Mouse (Mus musculus) testis, adult 2 months (tissue): ENCODE results near the gene Frzb. TPM values are rescaled to one million over a fixed set of nuclear protein-coding genes. Genes with fewer than 3 reads are reported as not detected.

Experiments used
- H3K27ac ChIP-seq: fragments of 200-500 bp; 2 replicates; pipeline ENCODE4 v1.5.1; 2012; ENCODE audit warnings: low read depth, low read length; ENCODE audit not compliant: control insufficient read depth, insufficient read depth
- H3K27me3 ChIP-seq: fragments of 200-500 bp; 2 replicates; pipeline ENCODE4 v1.6.1; 2012; ENCODE audit warnings: mild to moderate bottlenecking, low read length, moderate library complexity; ENCODE audit not compliant: control insufficient read depth, insufficient read depth
- H3K36me3 ChIP-seq: fragments of 200-500 bp; 2 replicates; pipeline ENCODE4 v1.6.1; 2012; ENCODE audit warnings: mild to moderate bottlenecking, low read length; ENCODE audit not compliant: control insufficient read depth, insufficient read depth
- H3K4me1 ChIP-seq: fragments of 200-500 bp; 2 replicates; pipeline ENCODE4 v1.6.1; 2012; ENCODE audit warnings: low read length; ENCODE audit not compliant: control insufficient read depth, insufficient read depth
- H3K4me3 ChIP-seq: fragments of 200-500 bp; 2 replicates; pipeline ENCODE4 v1.5.1; 2012; ENCODE audit warnings: low read depth, mild to moderate bottlenecking, low read length, moderate library complexity, mixed read lengths; ENCODE audit not compliant: control insufficient read depth
- CTCF ChIP-seq: fragments of 200-500 bp; IDR thresholded peaks from 2 replicates; pipeline ENCODE4 v1.5.1; 2012; ENCODE audit warnings: low read depth, mild to moderate bottlenecking, inconsistent platforms, low read length, moderate library complexity; ENCODE audit not compliant: control insufficient read depth, insufficient read depth, insufficient replicate concordance
- POLR2A ChIP-seq: fragments of 200-500 bp; IDR thresholded peaks from 2 replicates; pipeline ENCODE4 v1.6.1; 2012; ENCODE audit warnings: low read depth, mild to moderate bottlenecking, inconsistent platforms, low read length, moderate library complexity; ENCODE audit not compliant: control insufficient read depth
- polyA plus RNA-seq: library from polyadenylated mRNA; depleted of rRNA; stranded (reverse); fragments of >200 nt; gene quantifications from 2 replicates; pipeline ENCODE4 v1.2.3, GENCODE M21; 2012

Gene Frzb
- polyA plus RNA-seq, 1 experiment: 4.0 TPM

DNA sequence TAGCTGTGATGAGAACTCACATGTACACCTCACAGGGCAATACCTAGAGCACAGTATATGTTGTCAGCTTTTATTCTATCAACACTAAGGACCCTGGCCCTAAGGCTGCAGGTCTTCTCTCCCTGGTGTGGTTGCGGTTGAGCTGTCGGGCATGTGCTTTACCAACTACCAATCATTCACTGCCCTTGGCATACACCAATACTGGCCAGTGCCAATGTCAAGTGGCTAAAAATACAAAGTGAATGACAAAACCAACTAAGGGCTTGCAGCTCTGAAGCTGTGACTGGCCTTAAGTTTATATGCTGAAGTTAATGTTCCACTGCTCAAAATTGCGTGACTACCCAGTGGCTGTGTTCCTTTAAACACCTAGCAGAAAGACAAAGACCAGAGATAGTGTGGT, 6.0 kb downstream of the Frzb start:
- Histone ChIP-seq H3K27ac (no peak overlapping the region), H3K4me3 (no peak overlapping the region), H3K27me3 (no peaks in the 10 kb centered on the region; the same call in 1 of the 2 replicates), H3K36me3 (no peaks in the 10 kb centered on the region), H3K4me1 (peaks cover 1% of the 10 kb centered on the region; the same call in 1 of the 2 replicates)
- TF ChIP-seq CTCF: no peak
- TF ChIP-seq POLR2A: no peak

- Histone ChIP-seq H3K27me3 (no peaks in the 10 kb centered on the region), H3K4me3 (no peak overlapping the region), H3K4me1 (no peaks in the 10 kb centered on the region), H3K27ac (no peak overlapping the region), H3K36me3 (no peaks in the 10 kb centered on the region)
- TF ChIP-seq POLR2A (no peak), CTCF (no peak)
Observed at GRCm38 (mm10) chr2:80438854-80439253, 8.6 kb downstream of the Frzb start.

- Histone ChIP-seq H3K27me3 (no peaks in the 10 kb centered on the region), H3K36me3 (no peaks in the 10 kb centered on the region), H3K4me3 (no peak overlapping the region), H3K4me1 (no peaks in the 10 kb centered on the region), H3K27ac (no peak overlapping the region)
- TF ChIP-seq CTCF: no peak
- no peak for TF ChIP-seq POLR2A
Observed at GRCm38 (mm10) chr2:80437401-80437800, 10.0 kb downstream of the Frzb start.

DNA sequence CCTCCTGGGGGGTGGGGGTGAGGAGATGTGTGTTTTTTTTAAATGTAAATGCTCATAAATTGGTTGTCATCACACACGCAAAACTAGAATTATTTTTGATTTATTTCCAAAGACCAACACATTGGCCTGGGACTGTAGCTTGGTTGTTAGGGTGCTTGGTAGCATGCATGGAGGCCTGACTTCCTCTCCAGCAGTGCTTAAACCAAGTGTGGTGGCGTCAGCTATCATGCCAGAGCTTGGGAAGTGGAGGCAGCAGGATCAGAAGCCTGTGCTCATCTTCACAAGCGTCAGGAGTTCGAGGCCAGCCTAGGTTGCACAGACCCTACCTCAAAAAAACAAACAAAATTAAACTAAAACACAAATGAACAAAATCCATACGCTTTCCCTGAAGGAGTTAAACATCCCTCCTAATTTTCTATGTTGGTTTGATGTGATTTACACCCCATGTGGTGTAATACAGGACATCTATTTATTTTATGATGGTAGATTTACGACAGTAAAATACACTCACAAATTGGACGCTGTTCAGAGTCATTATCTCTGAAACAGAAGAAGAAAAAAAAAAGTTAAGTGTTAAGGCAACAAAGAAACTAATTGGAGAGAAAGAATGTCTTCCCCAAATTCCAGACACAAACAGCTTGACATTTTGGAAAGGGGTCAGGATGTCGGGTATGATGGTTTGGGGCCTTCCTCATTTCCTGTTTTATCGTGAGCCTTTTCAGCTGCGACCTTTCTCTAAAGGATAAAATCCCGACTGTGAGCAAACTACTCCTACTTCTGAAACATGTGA, 12.4 kb downstream of the Frzb start:
- TF ChIP-seq POLR2A: no peak
- TF ChIP-seq CTCF: no peak
- Histone ChIP-seq H3K36me3 (no peaks in the 10 kb centered on the region), H3K27ac (no peak overlapping the region), H3K4me3 (no peak overlapping the region), H3K4me1 (no peaks in the 10 kb centered on the region), H3K27me3 (no peaks in the 10 kb centered on the region)

DNA sequence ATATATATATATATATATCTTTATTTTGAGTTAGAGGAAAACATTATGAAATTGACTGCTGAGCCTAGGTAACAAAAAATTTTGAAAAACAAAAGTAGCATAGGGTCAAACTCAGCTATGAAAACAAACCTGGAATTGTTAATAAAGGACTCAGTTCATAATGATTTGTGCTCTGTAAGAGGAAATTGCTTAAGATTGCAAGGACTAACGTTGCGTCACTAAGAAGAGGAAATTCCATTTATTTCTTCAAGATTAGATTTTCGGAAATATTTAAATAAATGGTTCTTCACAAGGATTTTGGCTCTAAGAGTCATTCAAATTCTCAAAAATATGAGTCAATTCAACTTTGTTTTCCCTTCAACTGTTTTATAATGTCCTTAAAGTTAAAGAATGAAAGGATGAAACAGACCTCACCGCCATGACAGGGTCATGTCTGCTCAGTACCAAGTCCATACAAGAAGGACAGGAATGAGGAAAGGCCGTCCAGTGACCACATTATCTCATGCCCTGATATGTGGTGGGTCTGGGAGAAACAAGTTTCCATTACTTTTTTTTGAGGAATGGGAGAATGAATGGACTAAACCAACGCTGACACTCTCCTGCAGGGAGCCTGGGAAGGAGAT, 14.1 kb downstream of the Frzb start:
- TF ChIP-seq CTCF (no peak), POLR2A (no peak)
- H3K36me3 ChIP-seq: no peaks in the 10 kb centered on the region
- no peaks in the 10 kb centered on the region for H3K4me1 ChIP-seq
- H3K27me3 ChIP-seq: no peaks in the 10 kb centered on the region
- H3K4me3 ChIP-seq: no peak overlapping the region
- no peak overlapping the region for H3K27ac ChIP-seq

GRCm38 (mm10) chr2:80430357-80431053, 16.9 kb downstream of the Frzb start:
- TF ChIP-seq CTCF (no peak), POLR2A (no peak)
- H3K36me3 ChIP-seq: no peaks in the 10 kb centered on the region
- H3K4me3 ChIP-seq: no peak overlapping the region
- no peaks in the 10 kb centered on the region for H3K4me1 ChIP-seq
- H3K27me3 ChIP-seq: no peaks in the 10 kb centered on the region
- no peak overlapping the region for H3K27ac ChIP-seq

DNA sequence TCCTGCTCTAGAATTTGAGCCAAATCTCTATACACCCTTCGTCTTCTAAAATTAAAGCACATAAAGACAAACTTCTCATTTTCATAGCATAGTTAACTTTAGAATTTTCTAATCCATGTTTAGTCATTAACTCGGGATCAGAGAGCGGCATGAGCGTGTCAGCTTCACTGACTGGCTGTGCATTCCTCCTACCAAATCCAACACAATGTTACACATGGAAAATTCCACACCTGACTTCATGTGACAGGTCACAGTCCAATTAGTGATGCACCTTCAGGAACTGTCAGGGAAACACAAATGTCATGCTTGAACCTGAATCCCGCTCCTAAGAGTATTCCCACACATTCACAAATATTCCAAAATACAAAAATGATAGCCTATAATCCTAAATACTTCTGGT, 24.3 kb downstream of the Frzb start:
- no peak for TF ChIP-seq POLR2A
- TF ChIP-seq CTCF: no peak
- no peaks in the 10 kb centered on the region for H3K36me3 ChIP-seq
- H3K27me3 ChIP-seq: no peaks in the 10 kb centered on the region

More for the DNA sequence above, 24.3 kb downstream of the Frzb start:
- H3K4me3 ChIP-seq: no peak overlapping the region
- H3K27ac ChIP-seq: no peak overlapping the region
- H3K4me1 ChIP-seq: no peaks in the 10 kb centered on the region
